Mouse (Mus musculus) adrenal gland, adult (tissue): ENCODE data around the gene Riiad1.

Experiments
- DNase-seq, 2 experiments: peaks; one replicate each; pipeline ENCODE4 v3.0.0; 2022 to 2023; ENCODE audit warnings: low spot score in 1 of 2; ENCODE audit not compliant: inconsistent age in 2 of 2

Riiad1 gene

DNA sequence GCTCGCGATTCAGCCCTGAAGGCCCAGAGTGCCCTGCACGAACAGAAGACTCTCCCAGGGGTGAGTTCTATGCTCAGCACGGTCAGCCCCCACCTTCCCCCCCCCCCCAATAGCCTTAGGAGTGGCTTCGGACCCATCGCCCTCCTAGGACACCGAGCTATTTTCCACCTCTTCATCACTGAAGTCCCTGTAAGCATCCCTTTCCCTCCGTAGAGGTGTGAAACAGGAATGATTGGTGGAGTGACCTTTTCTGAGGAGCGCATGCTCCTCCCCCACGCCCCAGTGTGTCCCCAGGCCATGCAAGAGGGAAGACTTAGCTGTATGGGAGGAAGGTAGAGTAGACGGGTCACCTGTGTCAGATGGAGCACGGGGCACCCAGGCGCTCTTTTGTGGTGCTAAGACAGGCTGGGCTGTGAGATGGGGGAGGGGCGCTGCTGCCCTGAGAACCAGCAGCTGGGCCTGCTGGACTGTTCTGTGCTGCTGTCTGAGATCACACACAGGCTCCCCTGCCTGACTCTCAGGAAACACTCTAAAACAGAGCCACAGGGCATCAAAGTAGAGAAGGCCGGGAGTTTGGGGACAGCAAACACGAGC lies at the start of gene Riiad1:
Riiad1 (minus strand) TSS at position 51 of the 594 bp plus-strand sequence.
- DNase-seq, result no peak

DNA sequence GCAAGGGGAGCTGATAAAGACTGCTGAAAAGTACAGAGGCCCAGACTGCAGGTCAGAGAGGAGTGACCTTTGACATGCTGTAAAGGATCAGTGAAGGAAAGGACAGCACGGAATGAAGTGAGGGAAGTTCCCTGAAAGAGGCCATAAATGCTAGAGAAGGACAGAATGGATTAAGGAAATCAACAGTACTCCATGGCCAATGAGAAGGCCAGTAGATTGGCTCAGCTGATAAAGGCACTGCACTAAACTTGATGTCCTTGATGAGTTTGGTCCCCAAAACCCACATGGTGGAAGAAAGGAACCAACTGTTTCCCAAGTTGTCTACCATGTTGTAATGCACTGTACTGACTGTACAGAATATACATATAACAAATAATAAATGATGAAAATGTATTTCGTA lies 46.6 kb upstream of the Riiad1 start:
- no peak for DNase-seq

DNA sequence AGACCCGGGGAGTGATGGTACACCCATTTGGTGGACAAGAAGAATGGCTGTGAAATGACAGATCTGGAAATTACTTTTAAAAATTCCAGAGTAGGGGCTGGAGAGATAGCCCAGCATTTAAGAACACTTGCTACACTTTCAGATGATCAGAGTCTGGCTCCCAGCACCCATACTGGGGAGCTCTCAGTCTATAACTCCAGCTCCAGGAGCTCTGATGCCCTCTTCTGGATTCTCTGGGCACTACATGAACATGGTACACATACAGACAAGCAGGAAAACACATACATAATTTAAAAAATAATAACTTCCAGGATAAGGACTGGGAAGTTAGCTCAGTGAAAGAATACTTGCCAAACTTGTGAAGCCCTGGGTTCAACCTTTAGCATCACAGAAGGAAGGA lies 26.5 kb upstream of the Riiad1 start:
- no peak for DNase-seq

DNA sequence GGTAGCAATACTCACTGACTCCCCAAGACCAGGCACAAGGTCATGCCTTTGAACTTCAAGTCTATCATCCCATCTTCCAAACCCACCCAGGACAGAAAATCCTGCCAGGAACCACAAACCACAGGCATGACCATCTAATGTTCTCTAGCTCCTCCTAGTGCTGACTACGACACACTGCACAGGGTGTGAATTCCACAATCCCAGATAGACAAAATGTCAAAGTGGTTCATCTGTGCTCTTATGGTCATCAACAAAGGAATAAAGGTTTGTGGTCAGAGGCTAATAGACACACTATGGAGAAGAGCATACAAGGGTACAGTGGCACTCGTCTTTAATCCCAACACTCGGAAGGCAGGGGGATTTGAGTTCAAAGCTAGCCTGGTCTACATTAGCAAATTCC lies 22.1 kb upstream of the Riiad1 start:
- DNase-seq, result peak in 1 of 2 experiments; percentile 70

DNA sequence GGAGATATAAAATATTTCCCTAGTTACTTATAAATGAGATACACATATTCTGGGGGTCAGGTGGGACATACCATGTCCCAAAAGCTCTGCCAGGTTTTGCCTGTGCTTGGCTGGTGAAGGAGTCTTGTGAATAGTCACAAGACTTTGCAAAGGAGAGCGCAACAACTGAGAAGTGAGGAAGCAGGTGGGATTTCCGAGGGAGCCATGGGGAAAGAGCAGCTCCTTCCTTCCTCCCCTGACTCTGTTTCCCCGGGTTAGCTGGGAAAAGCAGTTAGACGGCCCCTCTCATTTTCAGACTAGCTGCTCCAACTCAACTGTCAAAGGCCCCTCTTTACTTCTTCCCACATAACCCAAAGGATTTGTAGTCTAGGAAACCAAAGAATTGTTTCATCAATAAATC lies 17.0 kb upstream of the Riiad1 start:
- DNase-seq, result no peak

DNA sequence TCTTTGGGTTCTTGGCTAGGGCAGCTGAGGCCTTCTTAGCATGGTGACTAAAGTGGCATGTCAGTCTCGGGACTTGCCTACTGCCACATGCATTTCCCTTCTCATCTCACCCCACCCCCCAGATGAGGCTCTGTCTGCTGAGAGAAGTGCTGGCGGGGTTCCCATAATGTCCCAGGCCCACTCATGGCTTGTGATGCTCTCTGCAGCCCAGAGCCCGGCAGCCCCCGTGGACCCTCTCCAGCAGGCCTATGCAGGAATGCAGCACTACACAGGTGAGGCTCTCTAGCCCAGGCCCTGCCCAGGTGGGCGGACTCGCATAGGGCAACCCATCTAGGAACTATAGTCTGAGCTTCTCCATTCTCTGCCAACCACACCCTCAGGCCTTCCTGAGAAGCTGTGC lies 7.4 kb upstream of the Riiad1 start:
- no peak for DNase-seq

DNA sequence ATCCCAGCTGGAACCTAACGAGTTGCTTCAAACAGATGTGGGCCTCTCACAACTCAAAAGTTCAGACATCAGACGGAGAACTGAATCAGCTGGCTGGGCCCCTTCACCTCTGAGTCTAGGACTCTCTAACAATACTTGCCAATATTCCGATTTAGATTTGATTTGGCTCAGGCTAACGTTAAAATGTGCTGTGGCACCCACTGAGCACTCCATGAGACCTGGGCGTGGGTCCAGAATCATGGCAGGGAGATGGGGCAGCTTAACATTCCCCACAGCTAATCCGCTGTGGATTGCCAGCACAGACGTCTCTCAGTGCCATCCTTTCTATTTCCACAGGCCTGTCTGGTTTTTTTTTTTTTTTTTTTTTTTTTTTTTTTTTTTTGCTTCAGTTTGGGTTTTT lies 5.8 kb upstream of the Riiad1 start:
- no peak for DNase-seq

DNA sequence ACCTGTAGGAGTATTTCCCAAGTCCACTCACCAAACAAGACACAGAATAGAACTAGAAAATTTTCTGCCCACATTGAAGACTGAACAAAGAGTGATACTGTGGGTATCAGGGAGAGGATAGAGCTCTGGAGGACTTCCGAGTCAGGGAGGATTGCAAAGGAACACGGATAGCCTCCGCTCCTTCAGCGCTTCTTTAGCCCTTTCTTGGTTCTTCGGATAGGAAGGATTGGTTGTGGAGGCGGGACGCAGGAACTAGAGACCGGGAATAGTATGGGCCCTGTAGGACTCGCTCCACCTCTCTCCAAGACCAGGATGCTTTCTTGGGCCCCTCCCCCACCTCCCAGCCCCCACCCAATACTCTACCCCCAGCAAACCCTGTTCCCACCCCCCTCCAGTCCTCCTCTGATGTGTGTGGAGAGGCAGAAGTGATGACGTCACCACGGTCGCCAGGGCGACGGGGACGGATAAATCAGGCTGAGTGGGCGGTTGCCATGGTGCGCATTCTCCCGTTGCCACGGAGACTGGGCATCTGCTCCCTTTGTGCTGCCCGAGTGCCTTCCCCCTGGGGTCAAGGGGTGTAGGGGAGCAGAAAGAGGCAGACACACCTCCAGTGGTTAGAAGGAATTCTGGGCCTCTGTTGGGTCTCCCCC lies 3.8 kb upstream of the Riiad1 start:
- DNase-seq, result peak; percentile 56 to 71

DNA sequence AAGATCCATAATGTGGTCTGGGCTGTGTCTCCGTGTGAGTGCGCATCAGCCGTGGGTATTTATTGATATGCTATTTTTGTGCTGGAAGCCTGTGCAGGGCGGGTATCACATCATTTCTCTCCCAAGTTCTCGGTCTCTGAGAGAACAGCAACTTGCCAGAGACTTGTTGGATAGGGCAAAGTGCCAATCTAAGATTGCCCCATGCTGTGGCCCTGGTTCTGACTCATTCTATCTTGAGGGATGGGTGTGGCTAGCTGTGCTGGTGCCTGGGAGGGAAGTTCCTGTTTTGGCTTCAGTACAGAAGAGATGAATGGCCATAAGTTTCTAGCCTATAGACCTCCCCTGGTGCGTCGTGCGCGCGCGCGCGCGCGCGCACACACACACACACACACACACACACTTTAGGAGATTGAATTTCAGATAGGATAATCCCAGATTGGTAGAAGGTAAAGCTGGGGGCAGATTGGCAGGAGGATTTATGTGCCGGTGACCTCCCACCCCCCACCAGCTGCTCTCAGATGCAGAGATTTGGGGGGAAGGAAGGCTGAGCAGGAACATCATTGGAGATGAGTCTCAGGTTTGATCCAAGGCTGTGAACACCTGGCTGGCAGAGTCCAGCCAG lies 2.7 kb upstream of the Riiad1 start:
- DNase-seq, result peak; percentile 36 to 82

DNA sequence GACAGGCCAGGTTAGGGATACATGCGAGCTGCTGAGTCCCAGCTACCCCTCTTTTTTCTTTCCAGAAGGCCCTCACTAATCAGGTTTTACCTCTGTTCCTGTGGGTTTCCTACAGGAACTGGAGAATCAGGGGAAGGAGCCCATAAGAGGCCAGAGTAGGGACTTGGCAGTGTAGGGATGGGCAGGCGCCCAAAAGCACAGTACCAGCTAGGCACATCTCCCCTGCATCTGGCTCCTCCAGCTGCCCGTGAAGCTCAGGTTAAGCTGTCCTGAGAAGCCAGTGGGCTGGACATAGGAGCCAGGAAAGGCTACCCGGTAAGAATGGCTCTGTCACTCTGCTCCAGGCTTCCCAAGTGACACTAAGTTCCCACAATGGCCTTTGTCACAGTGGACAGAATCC lies 1.3 kb upstream of the Riiad1 start:
- no peak for DNase-seq

DNA sequence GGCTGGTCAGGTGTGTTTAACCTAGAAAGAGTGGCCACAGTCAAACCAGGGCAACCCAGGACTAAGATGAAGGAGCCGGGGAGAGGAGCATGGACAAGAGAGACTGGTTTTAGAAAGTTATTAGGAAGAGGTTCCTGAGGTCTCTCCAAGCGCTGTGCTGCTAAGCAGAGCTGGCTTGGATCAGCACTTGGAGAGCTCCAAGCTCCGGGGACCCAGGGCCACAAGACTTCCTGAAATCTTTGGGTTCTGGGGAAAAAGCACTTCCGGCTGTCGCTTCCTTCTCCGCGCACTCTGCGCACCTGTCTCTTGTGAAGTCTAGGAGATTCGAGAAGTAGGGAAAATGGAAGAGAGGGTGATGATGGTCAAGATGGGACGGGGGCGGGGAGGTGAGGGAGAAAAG lies 577 bp downstream of the Riiad1 start:
- no peak for DNase-seq

DNA sequence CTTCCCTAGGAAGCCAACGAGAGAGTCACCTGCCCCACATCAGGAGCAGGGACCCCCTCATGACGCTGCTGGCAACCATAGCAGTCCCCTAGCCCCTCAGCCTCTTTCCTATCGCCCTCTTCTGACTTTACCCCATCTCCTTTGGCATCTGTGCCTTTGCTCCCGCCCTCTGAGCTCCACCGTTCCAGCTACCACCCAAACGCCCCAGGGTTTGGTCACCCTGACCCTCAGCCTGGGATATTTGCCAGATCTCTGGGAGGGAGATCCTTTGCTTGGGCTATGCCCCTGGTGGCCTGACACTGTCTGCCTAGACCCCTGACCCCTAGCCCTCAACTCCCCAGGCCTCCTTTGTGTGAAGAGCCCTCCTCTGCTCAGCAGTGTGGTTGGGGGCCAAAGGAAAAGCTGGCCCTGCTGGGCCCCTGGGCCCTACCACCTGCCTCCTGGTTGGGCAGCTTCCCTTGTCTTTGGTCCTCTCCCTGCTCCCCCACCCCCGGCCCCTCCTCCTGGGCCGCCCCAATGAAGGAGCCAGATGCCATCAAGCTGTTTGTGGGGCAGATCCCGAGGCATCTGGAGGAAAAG lies 1.5 kb downstream of the Riiad1 start:
- DNase-seq, result no peak

DNA sequence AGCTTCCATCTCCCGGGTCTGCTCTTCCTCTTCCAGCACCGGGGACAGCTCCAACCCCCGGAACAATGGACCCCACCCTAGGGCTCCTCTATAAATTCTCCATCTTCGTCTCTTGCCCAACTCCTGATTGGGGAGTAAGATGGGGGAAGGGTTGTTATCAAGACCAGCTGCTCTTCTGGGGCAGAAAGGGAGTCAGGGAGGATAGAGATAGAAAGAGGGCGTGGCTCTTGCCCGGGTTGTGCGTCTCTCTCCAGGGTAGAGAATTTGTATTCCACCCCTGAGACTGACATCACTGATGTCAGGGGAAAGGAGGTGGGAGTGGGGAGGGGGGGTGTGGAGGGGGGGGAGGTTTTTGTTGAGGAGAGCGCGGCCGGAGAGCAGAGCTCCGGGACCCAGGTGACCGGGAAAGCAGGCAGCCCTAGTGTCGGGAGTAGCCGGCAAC lies 2.1 kb downstream of the Riiad1 start, which contains the start of gene Celf3:
Celf3 (plus strand) TSS at position 315 of the 442 bp plus-strand sequence.
- DNase-seq, result peak; percentile 23 to 54

DNA sequence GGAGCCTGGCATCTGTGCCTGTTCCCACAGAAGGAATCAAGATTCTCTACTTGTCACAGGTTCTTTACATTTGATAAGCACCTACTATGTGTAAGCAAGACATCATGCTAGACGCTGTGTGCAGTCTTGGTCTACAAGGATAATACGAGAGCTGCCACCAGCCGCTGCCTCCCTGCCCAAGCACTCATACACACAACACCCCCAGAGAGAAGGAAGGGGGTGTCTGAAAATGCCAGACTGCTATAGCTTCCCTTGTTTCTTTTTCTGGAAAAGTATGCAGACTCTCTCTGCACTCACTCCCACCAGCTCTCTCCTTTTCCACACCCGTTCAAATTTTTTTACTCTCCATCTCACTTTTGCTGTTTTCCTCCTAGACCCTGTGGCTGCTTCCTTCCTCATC lies 2.7 kb downstream of the Riiad1 start:
- DNase-seq, result no peak

DNA sequence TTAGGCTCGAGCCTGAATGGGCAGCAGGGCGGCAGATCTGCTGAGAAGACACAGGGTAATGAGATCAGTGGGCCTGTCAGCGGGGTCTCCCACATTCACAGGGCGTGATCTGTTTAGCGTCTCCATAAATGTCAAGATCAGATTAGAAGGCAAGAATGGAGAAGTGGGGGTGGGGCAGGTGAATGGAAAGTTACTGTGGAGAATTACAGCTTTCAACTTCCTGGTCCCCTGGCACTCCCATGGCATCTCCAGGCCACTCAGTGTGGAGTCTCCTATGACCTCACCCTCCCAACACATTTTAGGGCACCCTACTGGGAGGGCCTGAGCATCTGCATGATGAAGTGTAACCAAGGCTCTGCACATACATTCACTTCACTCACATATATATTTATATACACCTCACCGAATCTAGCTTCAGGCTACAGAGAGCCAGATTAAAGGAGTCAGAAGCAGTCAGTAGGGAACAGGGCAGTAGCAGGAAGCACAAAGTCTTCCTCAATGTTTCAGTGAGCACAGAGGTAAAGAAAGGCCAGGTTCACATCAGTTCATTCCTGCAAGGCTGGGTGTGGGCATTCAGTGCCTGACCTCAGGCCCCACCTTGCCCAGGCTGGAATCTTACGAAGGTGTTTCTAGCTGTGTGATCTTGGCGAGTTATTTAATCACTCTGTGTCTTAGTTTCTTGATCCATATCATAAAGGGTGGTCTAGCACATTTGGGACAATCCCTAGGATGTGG lies 3.7 kb downstream of the Riiad1 start:
- peak in 1 of 2 experiments; percentile 47 for DNase-seq

DNA sequence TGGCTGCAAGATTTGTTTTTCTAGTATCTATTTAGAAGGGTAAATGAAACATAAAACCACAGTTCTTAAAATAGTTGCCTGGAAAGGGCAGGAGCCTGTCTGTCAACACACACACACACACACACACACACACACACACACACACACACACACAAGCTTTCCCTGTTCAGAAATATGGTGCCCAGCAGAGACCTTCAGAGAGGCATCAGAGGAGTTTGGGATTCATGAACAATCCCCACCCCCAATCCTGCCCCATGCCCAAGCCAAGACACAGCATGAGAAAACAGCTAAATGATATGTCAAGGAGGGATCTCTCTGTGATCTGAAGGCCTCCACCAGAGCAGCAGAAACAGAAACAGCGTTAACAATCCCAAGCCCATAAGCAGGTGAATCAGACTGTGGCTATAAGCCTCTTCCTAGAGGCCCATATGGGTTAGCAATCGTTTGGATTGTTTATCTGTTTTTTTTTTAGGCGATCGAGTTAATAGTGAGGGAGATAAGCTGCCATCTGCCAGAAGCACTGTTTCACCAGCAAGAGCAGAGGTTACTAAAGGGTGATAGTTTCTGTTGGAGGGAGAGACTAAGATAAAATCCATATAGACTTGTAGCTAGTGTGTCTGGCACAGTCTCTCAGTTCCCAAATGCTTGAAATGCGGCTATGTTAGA lies 6.4 kb downstream of the Riiad1 start:
- no peak for DNase-seq

DNA sequence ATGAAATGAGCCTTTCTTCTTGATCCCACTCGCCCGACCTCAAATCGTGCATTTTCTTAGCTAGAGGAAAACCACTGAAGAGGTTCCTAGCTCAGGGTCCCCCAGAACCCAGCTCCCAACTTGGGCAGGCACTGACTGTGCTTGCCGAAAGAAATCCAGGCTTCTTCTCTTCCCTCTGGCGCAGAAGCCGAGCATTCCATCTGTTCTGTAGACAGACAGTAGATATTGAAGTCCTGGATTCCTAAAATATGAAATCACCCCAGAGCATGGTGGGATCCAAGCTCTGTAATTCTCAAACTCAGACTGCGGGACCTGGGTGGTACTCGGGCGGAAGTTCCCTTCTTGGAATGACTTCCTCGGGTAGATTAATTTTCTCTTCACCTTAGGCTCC lies 7.0 kb downstream of the Riiad1 start:
- no peak for DNase-seq

DNA sequence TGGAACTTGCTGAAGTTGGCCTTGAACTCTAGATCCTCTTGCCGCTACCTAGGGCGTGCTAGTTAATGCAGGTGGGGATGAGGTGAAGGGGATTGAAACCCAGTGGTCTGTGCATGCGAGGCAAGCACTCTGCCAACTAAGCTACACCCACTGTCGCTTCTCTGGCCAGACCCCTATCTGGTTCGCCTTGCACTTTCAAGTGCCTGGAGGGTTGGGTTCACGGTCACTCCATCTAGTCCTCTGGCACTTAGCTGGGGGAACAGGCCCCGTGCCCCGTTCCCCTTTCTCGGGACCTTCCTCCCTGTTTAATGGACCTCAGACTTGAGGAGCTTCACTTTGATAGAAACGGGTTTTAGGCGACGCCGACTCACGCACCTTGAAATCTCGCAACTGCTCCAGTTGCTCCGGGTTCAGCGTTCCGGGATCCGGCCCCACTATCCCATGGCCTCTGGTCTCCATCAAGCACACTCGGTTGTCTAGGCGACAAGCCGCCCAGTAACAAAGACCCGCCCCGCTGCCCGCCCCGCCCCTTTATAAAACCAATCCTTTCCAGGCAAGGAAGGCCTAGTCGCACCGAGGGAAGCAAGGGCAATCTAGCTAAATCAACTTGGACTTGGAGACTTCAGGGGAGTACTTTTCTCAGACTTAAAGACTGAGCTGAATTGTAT lies 7.6 kb downstream of the Riiad1 start:
- DNase-seq, result peak; percentile 23 to 58

DNA sequence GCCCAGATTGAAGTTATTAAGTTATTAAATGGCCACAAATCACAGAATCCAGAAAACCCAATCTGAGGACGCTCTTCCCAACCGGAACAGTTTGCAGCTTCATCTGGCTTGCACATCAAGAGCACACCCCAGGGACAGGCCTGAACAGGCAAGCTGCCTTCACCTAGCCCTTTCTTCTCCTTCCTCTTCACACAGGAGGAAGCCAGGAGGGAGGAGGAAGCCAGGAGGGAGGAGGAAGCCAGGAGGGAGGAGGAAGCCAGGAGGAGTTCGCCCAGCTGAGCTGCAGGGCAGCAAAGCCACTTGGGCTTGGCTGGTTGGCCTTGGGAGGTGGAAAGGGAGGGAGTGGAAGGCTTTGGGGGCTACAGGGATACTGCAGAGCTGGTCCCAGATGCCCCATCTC lies 11.2 kb downstream of the Riiad1 start:
- DNase-seq, result no peak

DNA sequence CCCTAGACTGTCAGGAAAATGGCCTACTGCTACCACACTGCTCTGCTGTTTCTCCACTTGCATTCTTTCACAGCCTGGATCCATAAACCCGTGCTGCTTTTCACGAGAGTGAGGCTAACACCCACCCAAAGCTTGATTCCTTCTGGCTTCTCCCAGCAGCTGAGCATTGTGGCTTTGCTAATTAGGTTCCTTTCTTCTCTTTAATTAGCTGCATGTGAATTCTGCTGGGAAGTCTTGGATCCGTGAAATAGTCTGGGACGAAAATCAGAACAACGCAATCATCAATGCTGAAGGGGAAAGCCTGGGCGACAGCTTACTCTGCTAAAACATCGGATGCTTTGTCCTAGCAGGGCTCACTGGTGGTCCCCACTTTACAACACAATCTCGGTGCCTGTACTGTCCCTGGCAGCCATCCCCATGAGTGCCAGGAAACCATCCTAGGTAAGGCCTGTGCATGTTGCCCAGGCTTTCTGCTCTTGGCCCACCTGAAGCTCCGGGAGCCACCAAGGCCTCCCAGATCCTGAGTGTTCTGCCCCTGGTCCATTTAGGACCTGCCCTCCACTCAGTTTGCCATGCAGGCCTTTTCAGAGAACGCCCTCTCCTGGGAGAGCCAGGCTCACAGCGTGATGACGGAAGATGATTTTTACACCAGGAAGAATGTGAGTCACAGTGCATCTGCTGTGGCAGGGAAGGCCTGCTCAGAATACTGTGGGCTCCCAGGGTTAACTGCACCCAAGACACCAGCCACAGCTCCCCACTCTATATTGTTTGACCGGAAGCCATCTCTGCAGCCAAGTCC lies 14.3 kb downstream of the Riiad1 start:
- no peak for DNase-seq
